Mouse (Mus musculus) large intestine, adult 2 months (tissue): Measurements from ENCODE around the gene Spata31d1d. TPM values are rescaled to one million over a fixed set of nuclear protein-coding genes. Genes with fewer than 3 reads are reported as not detected.

Experiments
- DNase-seq: peaks from one replicate; pipeline ENCODE4 v3.0.0-alpha.2; 2012; ENCODE audit warnings: low read depth, low spot score
- WGBS: fragments of 180-500 bp; shearing (Covaris S2); methylation state at CpG from one replicate; pipeline ENCODE4 v1.1.7; 2018; 5-methylcytosine and 5-hydroxymethylcytosine counted together
- polyA plus RNA-seq: library from polyadenylated mRNA; depleted of rRNA; stranded (reverse); fragments of >200 nt; gene quantifications from 2 replicates; pipeline ENCODE4 v1.2.3, GENCODE M21; 2012; rRNA removed

The Spata31d1d gene
- polyA plus RNA-seq, 1 experiment: not detected

DNA sequence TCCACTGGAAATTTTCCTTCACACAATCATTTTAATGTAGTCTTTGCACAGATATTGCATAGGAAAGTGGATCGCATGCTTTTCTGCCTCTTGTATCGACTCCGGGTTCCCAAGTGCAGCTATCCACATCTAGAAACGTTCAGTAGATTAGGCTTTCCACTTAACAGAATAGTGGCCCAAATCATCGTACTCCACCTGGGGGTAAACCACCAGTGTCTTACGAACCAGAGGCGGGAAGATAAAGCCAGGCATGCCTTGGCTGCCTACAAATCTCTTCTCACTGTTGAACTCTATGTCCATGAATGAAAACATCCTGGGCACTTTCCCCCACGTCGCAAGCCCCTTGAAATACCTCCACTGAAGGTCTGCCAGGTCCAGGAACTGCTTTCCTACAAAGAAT lies 42.2 kb downstream of the Spata31d1d start:
- no peak for DNase-seq
- 90% methylated on average over 9 of the region's 9 CpGs for WGBS

DNA sequence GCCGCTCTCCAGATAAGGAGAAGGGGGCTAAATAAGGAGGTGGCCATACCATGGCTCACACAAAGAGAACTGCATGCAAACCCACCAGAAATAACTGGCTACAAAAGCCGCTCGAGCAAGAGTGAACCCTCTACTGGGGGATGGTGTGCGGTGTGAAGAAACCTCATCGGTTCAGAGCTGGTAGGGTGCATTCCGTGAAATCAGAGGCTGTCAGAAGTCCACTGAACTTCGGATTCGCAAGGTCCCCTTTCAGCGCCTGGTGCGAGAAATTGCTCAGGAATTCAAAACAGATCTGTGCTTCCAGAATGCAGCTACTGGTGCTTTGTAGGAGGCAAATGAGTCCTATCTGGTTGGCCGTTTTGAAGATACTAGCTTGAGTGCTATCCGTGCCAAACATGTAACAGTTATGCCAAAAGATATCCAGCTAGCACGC lies 43.2 kb downstream of the Spata31d1d start:
- 78% methylated on average over 13 of the region's 13 CpGs for WGBS
- DNase-seq: no peak

DNA sequence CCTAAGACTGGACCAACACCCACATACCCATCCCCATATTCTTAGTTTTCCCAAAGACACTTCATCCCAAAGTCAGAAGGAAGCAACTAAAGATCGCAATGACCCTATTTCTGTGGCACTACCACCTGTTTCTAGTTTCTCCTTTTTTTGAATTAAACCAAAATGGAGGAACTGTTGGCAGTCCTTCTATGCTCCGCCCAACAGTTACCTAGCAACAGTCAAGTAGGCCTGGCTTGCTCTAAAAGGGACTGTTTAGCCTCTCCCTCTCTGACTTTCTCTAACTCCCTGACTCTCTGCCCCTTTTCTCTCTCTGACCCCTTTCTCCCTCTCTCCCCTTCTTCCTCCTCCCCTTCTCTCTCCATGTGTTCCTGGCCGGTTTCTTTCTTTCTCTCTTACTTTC lies 46.3 kb downstream of the Spata31d1d start:
- 79% methylated on average over 3 of the region's 3 CpGs for WGBS
- no peak for DNase-seq

DNA sequence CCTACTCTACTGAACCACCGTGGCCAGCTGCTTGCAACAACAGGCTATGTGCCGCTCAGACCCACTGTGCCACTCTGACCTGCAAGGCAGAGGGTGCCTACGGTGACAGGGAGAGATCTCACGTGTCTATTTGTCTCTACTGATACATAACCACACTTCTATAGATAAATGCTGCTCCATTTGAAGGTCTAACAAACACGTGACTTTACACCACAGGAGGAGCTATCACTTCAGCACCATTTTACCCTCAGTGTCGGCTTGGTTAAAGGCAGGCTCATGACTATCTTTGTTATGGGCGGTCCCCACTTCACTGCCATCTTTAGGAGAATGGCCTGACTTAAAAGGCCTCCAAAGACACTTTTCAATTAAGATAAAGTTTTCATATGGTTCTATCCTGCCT lies 48.9 kb downstream of the Spata31d1d start:
- no peak for DNase-seq
- 43% methylated on average over 7 of the region's 7 CpGs for WGBS

DNA sequence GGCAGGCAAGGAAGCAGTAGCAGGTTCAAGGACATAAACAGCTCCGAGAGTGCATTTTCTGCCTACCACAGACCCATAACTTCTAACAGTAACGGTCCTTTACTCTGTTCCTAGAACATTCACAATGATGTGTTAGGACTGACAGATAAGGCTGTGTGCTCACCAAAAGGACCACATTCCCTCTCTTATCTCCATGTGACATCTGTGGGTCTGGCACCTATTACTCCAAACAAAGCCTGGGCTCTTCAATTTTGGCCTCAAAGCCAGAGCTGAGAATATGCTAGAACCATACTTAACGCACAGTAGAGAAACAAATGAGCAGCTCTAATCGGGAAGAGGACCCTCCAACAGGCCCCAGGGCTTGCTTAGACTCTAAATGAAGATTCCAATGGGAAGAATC lies 51.6 kb downstream of the Spata31d1d start:
- 67% methylated on average over 4 of the region's 4 CpGs for WGBS
- DNase-seq: no peak

DNA sequence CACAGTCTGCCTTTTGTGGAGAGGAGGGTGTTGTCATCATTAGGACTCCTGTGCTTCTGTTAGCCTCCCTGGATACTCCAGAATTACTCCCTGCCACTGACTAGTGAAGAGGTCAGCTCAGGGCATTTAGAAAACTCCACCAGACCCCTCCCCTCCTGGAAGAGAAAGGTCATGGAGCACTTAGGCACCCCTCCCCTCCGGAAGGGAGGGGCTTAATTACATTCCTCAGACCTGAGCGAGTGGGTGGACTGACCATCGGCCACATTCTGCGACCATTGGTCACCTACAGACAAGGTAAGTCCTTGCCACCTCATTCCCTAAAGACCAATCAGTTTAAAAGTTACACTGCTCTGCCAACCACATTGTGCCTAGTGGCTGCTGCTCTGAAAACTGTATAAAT lies 52.2 kb downstream of the Spata31d1d start:
- WGBS: 30% methylated on average over 4 of the region's 4 CpGs
- no peak for DNase-seq

DNA sequence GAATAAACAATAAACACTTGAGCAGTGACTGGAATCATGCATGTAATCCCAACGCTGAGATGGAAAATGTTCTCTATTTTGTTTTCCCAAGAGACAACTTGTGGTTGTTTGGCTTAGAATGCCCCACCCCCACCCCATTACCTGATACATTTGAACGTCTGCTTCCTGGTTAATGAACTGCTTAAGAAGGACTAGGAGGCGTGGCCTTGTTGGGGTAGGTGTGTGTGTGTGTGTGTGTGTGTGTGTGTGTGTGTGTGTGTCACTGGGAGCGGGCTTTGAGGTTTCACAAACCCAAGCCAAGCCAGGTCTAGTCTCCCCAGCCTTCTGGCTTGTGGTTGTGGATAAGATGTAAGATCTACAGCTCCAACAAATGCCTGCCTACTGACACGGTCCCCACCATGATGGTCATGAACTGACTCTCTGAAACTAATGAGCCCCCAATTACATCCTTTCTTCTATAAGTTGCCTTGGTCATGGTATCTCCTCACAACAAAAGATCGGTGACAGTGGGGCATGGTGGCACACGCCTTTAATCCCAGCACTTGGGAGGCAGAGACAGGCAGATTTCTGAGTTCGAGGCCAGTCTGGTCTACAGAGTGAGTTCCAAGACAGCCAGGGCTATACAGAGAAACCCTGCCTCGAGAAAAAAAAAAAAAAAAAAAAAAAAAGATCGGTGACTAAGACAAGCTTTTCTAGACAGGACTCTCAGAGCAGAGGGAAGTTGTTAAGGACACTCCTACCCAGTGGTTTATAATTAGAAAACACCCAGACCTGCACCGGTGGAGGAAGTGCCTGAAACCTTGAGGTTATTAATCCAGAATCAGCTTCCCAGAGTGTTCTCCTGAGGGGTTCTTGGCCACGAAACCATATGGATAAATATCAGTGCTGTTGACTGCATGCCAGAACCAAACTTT lies 55.0 kb downstream of the Spata31d1d start:
- no peak for DNase-seq
- 52% methylated on average over 12 of the region's 12 CpGs for WGBS

Other genes with a start within 250 kb of the Spata31d1d start
- gene Agtpbp1, start 146.5 kb downstream of the Spata31d1d start, polyA plus RNA-seq: 2.2 and 2.8 TPM in 2 replicates
- 41.5 and 43.7 TPM in 2 replicates for gene Naa35, start 146.5 kb downstream of the Spata31d1d start, polyA plus RNA-seq
- gene Golm1, start 55.9 kb downstream of the Spata31d1d start, polyA plus RNA-seq: 84.2 and 88.5 TPM in 2 replicates
- not detected in 2 replicates for gene 4921517D22Rik, start 37.6 kb downstream of the Spata31d1d start, polyA plus RNA-seq
- not detected in 2 replicates for gene Spata31d1a, start 21.4 kb downstream of the Spata31d1d start, polyA plus RNA-seq
- gene Spata31d1b, start 19.5 kb downstream of the Spata31d1d start, polyA plus RNA-seq: not detected in 2 replicates
- not detected in 2 replicates for gene 1700014D04Rik, start 15.0 kb upstream of the Spata31d1d start, polyA plus RNA-seq
- 76.0 and 77.7 TPM in 2 replicates for gene Isca1, start 38.1 kb upstream of the Spata31d1d start, polyA plus RNA-seq
- not detected in 2 replicates for gene Gm49354, start 50.5 kb upstream of the Spata31d1d start, polyA plus RNA-seq
- gene Tut7, start 91.4 kb upstream of the Spata31d1d start, polyA plus RNA-seq: 20.5 and 34.0 TPM in 2 replicates